In the genomic region with DNA sequence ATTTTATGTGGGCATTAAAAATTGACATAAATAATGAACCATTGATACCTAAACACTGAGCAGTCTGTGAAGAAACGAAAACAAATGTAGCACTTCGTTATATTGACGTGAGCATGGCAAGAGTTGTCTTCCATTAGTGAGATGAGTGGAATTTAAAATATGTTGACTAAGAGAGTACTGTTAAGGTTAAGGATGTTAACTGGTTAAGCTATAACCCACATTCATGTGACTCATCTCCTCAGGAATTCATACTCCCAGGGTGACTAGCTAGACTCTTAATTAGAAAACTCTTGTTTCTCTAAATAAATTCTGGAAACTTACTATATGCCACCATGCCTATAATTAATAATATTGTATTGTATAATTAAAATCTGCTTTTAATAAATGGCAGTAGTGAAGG, we compare ENCODE assay signal across 24 mouse cellular contexts.
DNase-seq lines count a peak whose midpoint lies in the region; TF ChIP-seq lines count a peak whose summit lies in the region.
"Had no signal": no experiment of that assay in that cellular context is flagged by ENCODE, and none has a peak within 500 bp of the region (broad histone marks: within the 10 kb centered on the region; RNA-seq: fewer than 3 reads in every experiment).

No protein-coding gene starts in this region.

- no peak overlapping the region for H3K27ac ChIP-seq in kidney, adult 2 months (ENCODE audit: insufficient read depth, low read depth, low read length)
- H3K27ac ChIP-seq: embryonic facial prominence, embryonic 12.5 days; embryonic facial prominence, embryonic 15.5 days; forebrain, embryonic 12.5 days; forebrain, embryonic 15.5 days; heart, adult 2 months; heart, embryonic 10.5 days; heart, embryonic 13.5 days; hindbrain, embryonic 12.5 days; hindbrain, embryonic 15.5 days; intestine, embryonic 15.5 days had no signal

- H3K4me1 ChIP-seq in kidney, adult 2 months (ENCODE audit: control insufficient read depth, insufficient read depth, low read length) = no peaks in the 10 kb centered on the region
- H3K4me1 ChIP-seq: embryonic facial prominence, embryonic 12.5 days; embryonic facial prominence, embryonic 15.5 days; forebrain, embryonic 12.5 days; forebrain, embryonic 15.5 days; heart, embryonic 10.5 days; heart, embryonic 13.5 days; hindbrain, embryonic 12.5 days; hindbrain, embryonic 15.5 days; intestine, embryonic 15.5 days had no signal

- H3K27me3 ChIP-seq in kidney, adult 2 months (replicated peaks; ENCODE audit: control insufficient read depth, insufficient read depth, low read length) = no peaks in the 10 kb centered on the region
- H3K27me3 ChIP-seq: embryonic facial prominence, embryonic 12.5 days; embryonic facial prominence, embryonic 15.5 days; forebrain, embryonic 12.5 days; forebrain, embryonic 15.5 days; heart, embryonic 13.5 days; hindbrain, embryonic 12.5 days; hindbrain, embryonic 15.5 days; intestine, embryonic 15.5 days had no signal

- no peak for TF ChIP-seq CTCF in kidney, adult 2 months (conservative IDR thresholded peaks at IDR 0.05; ENCODE audit: insufficient read depth, insufficient read length, low read depth, low read length)

- no peaks in the 10 kb centered on the region for H3K36me3 ChIP-seq in kidney, adult 2 months (ENCODE audit: control insufficient read depth, insufficient read depth, low read length)
- H3K36me3 ChIP-seq: embryonic facial prominence, embryonic 12.5 days; embryonic facial prominence, embryonic 15.5 days; forebrain, embryonic 12.5 days; forebrain, embryonic 15.5 days; heart, embryonic 10.5 days; heart, embryonic 13.5 days; hindbrain, embryonic 12.5 days; hindbrain, embryonic 15.5 days; intestine, embryonic 15.5 days had no signal

- H3K4me3 ChIP-seq in kidney, adult 2 months (ENCODE audit: insufficient read depth, low read depth, low read length) = no peak overlapping the region
- H3K4me3 ChIP-seq: embryonic facial prominence, embryonic 12.5 days; embryonic facial prominence, embryonic 15.5 days; forebrain, embryonic 12.5 days; forebrain, embryonic 15.5 days; heart, adult 2 months; heart, embryonic 10.5 days; heart, embryonic 13.5 days; hindbrain, embryonic 12.5 days; hindbrain, embryonic 15.5 days; intestine, embryonic 15.5 days had no signal

- DNase-seq in kidney, adult 2 months = peak; percentile 3
- no peak for DNase-seq in kidney, postnatal 36 days
- DNase-seq in 3134 (ENCODE audit: extremely low read depth, insufficient read length, low spot score) = peak; percentile 38
- peak; percentile 73 for DNase-seq in Muller cell, postnatal 12 days (ENCODE audit: inconsistent ontology term)
- DNase-seq in fibroblast of lung, adult 2 months (ENCODE audit: low read depth) = peak; percentile 4
- DNase-seq in MN1 (ENCODE audit: low spot score) = no peak
- no peak for DNase-seq in lung, adult 18-20 months
- DNase-seq: adrenal gland, postnatal 14 days; cerebellum, adult 11 months; cerebellum, adult 2 months; cerebellum, adult 9-11 months; cerebellum, postnatal 25 days; gastrocnemius, postnatal 25 days; heart, adult 2 months; heart, postnatal 14 days had no signal

- no peak for TF ChIP-seq POLR2A in kidney, adult 2 months (IDR thresholded peaks at IDR 0.05; ENCODE audit: low read depth, low read length)

- WGBS in kidney, adult 2 months = 35% methylated on average over 3 of the region's 3 CpGs

Comparison
In these comparisons a context has a peak if more than half of its experiments do, and no peak if none do; other contexts are left out.
1. DNase-seq: peak in kidney, adult 2 months (single experiment), 3134 (single experiment), Muller cell, postnatal 12 days (single experiment) and fibroblast of lung, adult 2 months (single experiment); none in kidney, postnatal 36 days (0 of 2), MN1 (single experiment) and lung, adult 18-20 months (0 of 2).